Mouse (Mus musculus) left cerebral cortex, postnatal 36 days (tissue): Measurements from ENCODE around the gene Clic4. TPM values are rescaled to one million over a fixed set of nuclear protein-coding genes. Genes with fewer than 3 reads are reported as not detected.

Source experiments
- DNase-seq, 2 experiments: peaks; one replicate each; pipeline ENCODE4 v3.0.0; 2021 to 2022; ENCODE audit warnings: low spot score in 2 of 2, mixed read lengths in 1 of 2
- intact Hi-C: fragments of 180-260 bp; cut with DNase I; formaldehyde crosslinking; loops from one replicate; pipeline ENCODE4 v1.15.1; 2025
- total RNA-seq, 2 experiments: library from RNA; stranded (reverse); gene quantifications; 2 replicates each; pipeline ENCODE4 v1.2.3; 2021

Clic4 gene
- total RNA-seq, 2 experiments from 2014 or later, result 33.8 to 36.2 TPM

GRCm38 (mm10) chr4:135169096-135169495 lies 103.5 kb downstream of the Clic4 start:
- no peak for DNase-seq
- intact Hi-C loops, result no loop called here

GRCm38 (mm10) chr4:135167816-135168527 lies 104.6 kb downstream of the Clic4 start:
- intact Hi-C loops, result no loop called here
- no peak for DNase-seq

DNA sequence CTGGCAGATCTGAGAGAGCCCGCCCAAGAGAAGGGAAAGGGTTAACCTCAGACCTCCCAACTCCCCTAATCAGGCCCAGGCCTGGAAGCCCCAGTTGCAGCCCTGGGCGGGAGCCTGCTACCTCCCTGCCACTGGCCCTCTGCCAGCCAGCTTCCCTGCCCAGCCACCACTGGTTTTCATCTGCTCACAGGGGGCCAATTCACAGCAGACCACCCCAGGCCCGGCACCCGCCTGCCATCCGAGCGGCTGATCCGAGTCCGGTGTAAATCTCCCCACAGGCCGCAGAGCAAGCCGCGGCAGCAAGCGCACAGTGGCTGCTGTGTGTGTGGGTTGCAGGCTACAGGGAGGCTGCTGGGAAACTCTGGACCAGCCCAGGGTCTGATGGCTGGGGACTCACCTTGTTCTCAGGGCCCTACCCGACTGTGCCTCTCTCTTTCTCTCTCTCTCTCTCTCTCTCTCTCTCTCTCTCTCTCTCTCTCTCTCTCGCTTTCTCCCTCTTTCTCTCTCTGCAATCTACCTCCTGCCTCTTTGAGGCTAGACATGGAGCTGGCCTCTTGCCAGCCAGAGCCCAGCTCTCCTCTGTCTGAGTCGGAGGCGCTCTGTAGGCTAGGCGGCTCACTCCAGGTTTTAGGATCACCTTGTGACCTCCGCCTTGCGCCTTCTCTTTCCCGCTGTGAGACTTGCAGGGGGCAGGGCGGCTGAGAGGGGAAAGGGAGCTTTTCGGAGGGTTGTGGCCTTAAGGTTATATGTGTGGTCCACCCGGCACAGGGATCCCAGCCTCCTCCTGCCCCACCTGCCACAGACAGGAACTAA lies 106.0 kb downstream of the Clic4 start:
- no peak for DNase-seq
- intact Hi-C loops, result no loop called here

- intact Hi-C loops, result no loop called here
Observed at GRCm38 (mm10) chr4:135165761-135166160, 106.9 kb downstream of the Clic4 start.

More at GRCm38 (mm10) chr4:135165761-135166160, 106.9 kb downstream of the Clic4 start:
- no peak for DNase-seq

Other genes with a start within 250 kb of the Clic4 start
- gene Runx3, start 152.2 kb downstream of the Clic4 start, total RNA-seq, result not detected
- 100 to 1,000 TPM; 101 to 153 TPM for gene Srrm1, start 80.5 kb upstream of the Clic4 start, total RNA-seq
- gene Ncmap, start 125.4 kb upstream of the Clic4 start, total RNA-seq, result under 1 TPM; 0.39 to 0.54 TPM
- 10 to 100 TPM; 25.3 to 30.3 TPM for gene Rcan3, start 161.0 kb upstream of the Clic4 start, total RNA-seq
- 1 to 10 TPM; 1.0 to 1.9 TPM for gene Stpg1, start 222.0 kb upstream of the Clic4 start, total RNA-seq
- 100 to 1,000 TPM; 107 to 108 TPM for gene Nipal3, start 222.2 kb upstream of the Clic4 start, total RNA-seq